Mouse (Mus musculus) kidney, embryonic 15.5 days (tissue): ENCODE measurements around the gene Etl4. TPM values are rescaled to one million over a fixed set of nuclear protein-coding genes. Genes with fewer than 3 reads are reported as not detected.

ENCODE experiments used
- ATAC-seq: fragments of 200-750 bp; cut with Nextera tagmentation; replicated peaks from 2 replicates; pipeline ENCODE4 v1.8.0; 2017; ENCODE audit warnings: moderate TSS enrichment; ENCODE audit not compliant: low FRiP score
- H3K27ac ChIP-seq: fragments of 300-500 bp; sonication (generic); 2 replicates; pipeline ENCODE4 v1.5.1; 2015; ENCODE audit warnings: mild to moderate bottlenecking, inconsistent platforms
- H3K27me3 ChIP-seq: fragments of 300-500 bp; sonication (generic); 2 replicates; pipeline ENCODE4 v1.6.1; 2015; ENCODE audit warnings: inconsistent platforms
- H3K36me3 ChIP-seq: fragments of 300-500 bp; sonication (generic); 2 replicates; pipeline ENCODE4 v1.6.1; 2015; ENCODE audit warnings: inconsistent platforms
- H3K4me1 ChIP-seq: fragments of 300-500 bp; sonication (generic); 2 replicates; pipeline ENCODE4 v1.6.1; 2015; ENCODE audit warnings: inconsistent platforms
- H3K4me2 ChIP-seq: fragments of 300-500 bp; sonication (generic); 2 replicates; pipeline ENCODE4 v1.6.1; 2015; ENCODE audit warnings: moderate library complexity, mild to moderate bottlenecking, inconsistent platforms
- H3K4me3 ChIP-seq: fragments of 300-500 bp; sonication (generic); replicated peaks from 2 replicates; pipeline ENCODE4 v1.5.1; 2015; ENCODE audit warnings: mild to moderate bottlenecking, inconsistent platforms
- H3K9ac ChIP-seq: fragments of 300-500 bp; sonication (generic); 2 replicates; pipeline ENCODE4 v1.6.1; 2015; ENCODE audit warnings: mild to moderate bottlenecking, inconsistent platforms
- H3K9me3 ChIP-seq: fragments of 300-500 bp; sonication (generic); replicated peaks from 2 replicates; pipeline ENCODE4 v1.6.1; 2016; ENCODE audit warnings: inconsistent platforms
- WGBS: fragments of 180-500 bp; shearing (Covaris S2); methylation state at CpG from one replicate; pipeline ENCODE4 v1.1.7; 2015; ENCODE audit warnings: mixed read lengths; 5-methylcytosine and 5-hydroxymethylcytosine counted together
- polyA plus RNA-seq: library from polyadenylated mRNA; unstranded; fragments of >200 nt; fragmentation: Nextera tagmentation; extraction: Ambion mirVana; gene quantifications from 2 replicates; pipeline ENCODE4 v1.2.1, GENCODE M21; 2015

Gene Etl4
- polyA plus RNA-seq, 1 experiment from 2014 or later = 63.2 TPM

DNA sequence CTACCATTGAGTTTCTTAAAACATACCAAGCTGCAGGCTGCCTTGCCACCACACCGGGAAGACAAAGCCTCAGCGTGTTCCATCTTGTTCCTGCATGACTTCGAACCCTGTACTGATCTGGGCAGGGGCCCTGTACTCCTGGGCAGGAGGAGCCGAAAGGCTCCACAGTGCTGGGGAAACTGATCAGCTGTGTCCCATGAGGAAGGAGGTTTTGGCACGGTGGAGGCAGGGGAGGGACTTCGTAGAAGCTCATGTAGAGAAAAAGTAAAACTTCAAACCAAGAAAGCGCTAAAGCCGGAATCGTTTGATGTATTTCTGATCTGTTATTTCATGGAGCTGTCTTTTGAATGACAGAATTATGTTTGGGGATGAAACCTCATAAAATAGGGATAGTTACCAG is 651.0 kb downstream of the Etl4 start:
- 90% methylated on average over 9 of the region's 9 CpGs for WGBS
- H3K4me3 ChIP-seq = no peak overlapping the region
- H3K27me3 ChIP-seq = no peaks in the 10 kb centered on the region
- H3K4me1 ChIP-seq = peaks cover 32% of the 10 kb centered on the region
- no peak for ATAC-seq
- H3K4me2 ChIP-seq = no peak overlapping the region
- no peaks in the 10 kb centered on the region for H3K9me3 ChIP-seq
- no peak overlapping the region for H3K27ac ChIP-seq
- peaks cover 10% of the 10 kb centered on the region; the same call in 1 of the 2 replicates for H3K36me3 ChIP-seq
- H3K9ac ChIP-seq = no peak overlapping the region

DNA sequence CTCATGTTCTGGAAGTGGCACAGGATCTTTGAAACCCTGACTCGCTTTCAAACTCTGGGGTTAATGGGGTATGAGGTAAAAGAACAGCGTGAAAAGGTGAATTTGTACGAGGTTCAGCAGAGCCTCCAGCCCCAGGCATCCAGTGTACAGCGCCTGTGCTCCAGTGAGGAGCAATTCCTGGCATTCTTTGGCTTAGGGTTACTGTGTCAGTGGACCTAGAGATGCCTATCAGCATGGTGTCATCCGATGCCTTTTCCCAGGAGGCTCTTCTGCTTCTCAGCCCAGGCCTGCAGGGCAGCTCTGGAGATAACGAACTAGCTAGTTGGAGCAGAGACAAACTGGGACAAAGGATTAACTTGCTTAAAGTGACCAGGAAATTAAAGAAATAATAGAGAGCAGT is 653.5 kb downstream of the Etl4 start:
- Histone ChIP-seq H3K4me3 (no peak overlapping the region), H3K27me3 (no peaks in the 10 kb centered on the region), H3K4me1 (peaks cover 32% of the 10 kb centered on the region), H3K9ac (no peak overlapping the region), H3K36me3 (peaks cover 10% of the 10 kb centered on the region; the same call in 1 of the 2 replicates), H3K27ac (peak overlapping the region; percentile 64; the same call in 1 of the 2 replicates), H3K4me2 (no peak overlapping the region), H3K9me3 (no peaks in the 10 kb centered on the region)
- ATAC-seq = peak; percentile 79
- 21% methylated on average over 6 of the region's 6 CpGs for WGBS

- H3K9me3 ChIP-seq = no peaks in the 10 kb centered on the region
- WGBS = 83% methylated on average over 1 of the region's 1 CpGs
- no peak for ATAC-seq
- H3K4me3 ChIP-seq = no peak overlapping the region
- no peak overlapping the region for H3K9ac ChIP-seq
- H3K27me3 ChIP-seq = no peaks in the 10 kb centered on the region
- H3K36me3 ChIP-seq = peaks cover 5% of the 10 kb centered on the region; the same call in 1 of the 2 replicates
- H3K27ac ChIP-seq = no peak overlapping the region
- H3K4me1 ChIP-seq = peaks cover 6% of the 10 kb centered on the region; the same call in 1 of the 2 replicates
- H3K4me2 ChIP-seq = no peak overlapping the region
Measured at GRCm38 (mm10) chr2:20568456-20568855, 658.9 kb downstream of the Etl4 start.

GRCm38 (mm10) chr2:20571940-20572339 is 662.4 kb downstream of the Etl4 start:
- no peak overlapping the region for H3K27ac ChIP-seq
- H3K9me3 ChIP-seq = no peaks in the 10 kb centered on the region
- no peak overlapping the region for H3K4me2 ChIP-seq
- H3K4me1 ChIP-seq = 0 out of 2 replicates have a peak, but pooled peaks cover 5% of the 10 kb centered on the region
- no peak overlapping the region for H3K9ac ChIP-seq
- no peak overlapping the region for H3K4me3 ChIP-seq
- peaks cover 9% of the 10 kb centered on the region; the same call in 1 of the 2 replicates for H3K36me3 ChIP-seq
- ATAC-seq = no peak
- H3K27me3 ChIP-seq = no peaks in the 10 kb centered on the region
- 76% methylated on average over 1 of the region's 1 CpGs for WGBS

GRCm38 (mm10) chr2:20580331-20580730 is 670.8 kb downstream of the Etl4 start:
- no peak overlapping the region for H3K4me2 ChIP-seq
- H3K27me3 ChIP-seq = no peaks in the 10 kb centered on the region
- H3K9me3 ChIP-seq = no peaks in the 10 kb centered on the region
- no peak overlapping the region for H3K27ac ChIP-seq
- WGBS = 74% methylated on average over 3 of the region's 3 CpGs
- no peak for ATAC-seq
- H3K4me3 ChIP-seq = no peak overlapping the region
- H3K4me1 ChIP-seq = no peaks in the 10 kb centered on the region
- H3K36me3 ChIP-seq = peaks cover 11% of the 10 kb centered on the region; the same call in 1 of the 2 replicates
- H3K9ac ChIP-seq = no peak overlapping the region

GRCm38 (mm10) chr2:20583032-20583431 is 673.5 kb downstream of the Etl4 start:
- peaks cover 7% of the 10 kb centered on the region; the same call in 1 of the 2 replicates for H3K36me3 ChIP-seq
- H3K27me3 ChIP-seq = no peaks in the 10 kb centered on the region
- no peak overlapping the region for H3K4me3 ChIP-seq
- H3K4me1 ChIP-seq = no peaks in the 10 kb centered on the region
- H3K9me3 ChIP-seq = no peaks in the 10 kb centered on the region
- no peak overlapping the region for H3K27ac ChIP-seq
- no peak overlapping the region for H3K4me2 ChIP-seq
- no peak overlapping the region for H3K9ac ChIP-seq
- ATAC-seq = no peak

DNA sequence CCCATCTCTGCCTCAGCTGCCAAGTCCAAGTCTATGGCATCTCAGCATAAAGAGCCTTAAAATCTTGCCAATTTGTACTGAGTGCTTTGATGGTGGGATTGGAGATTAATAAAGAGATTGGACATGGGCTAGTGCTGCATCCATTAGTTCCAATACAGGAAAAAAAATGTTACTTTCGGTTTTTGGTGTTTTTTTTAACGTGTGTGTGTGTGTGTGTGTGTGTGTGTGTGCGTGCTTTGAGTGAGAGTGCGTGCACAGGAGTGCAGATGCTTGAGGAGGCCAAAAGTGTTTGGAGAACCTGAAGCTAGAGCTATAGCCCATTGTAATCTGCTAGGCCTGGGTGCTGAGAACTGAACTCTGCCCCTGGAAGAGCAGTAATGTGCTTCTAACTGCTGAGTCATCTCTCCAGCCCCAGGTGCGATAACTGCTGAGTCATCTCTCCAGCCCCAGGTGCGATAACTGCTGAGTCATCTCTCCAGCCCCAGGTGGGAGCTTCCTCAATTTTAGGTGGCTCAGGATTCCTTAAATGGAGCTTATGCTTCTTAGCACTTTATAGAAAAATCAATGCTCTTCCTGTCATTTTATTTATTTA is 674.1 kb downstream of the Etl4 start:
- Histone ChIP-seq H3K27me3 (no peaks in the 10 kb centered on the region), H3K36me3 (peaks cover 7% of the 10 kb centered on the region; the same call in 1 of the 2 replicates), H3K4me3 (no peak overlapping the region), H3K4me1 (no peaks in the 10 kb centered on the region), H3K27ac (no peak overlapping the region), H3K9ac (no peak overlapping the region), H3K4me2 (no peak overlapping the region), H3K9me3 (no peaks in the 10 kb centered on the region)
- no peak for ATAC-seq
- 88% methylated on average over 6 of the region's 6 CpGs for WGBS

GRCm38 (mm10) chr2:20587913-20588312 is 678.3 kb downstream of the Etl4 start:
- H3K9me3 ChIP-seq = no peaks in the 10 kb centered on the region
- H3K27me3 ChIP-seq = no peaks in the 10 kb centered on the region
- no peak for ATAC-seq
- no peak overlapping the region for H3K4me3 ChIP-seq
- no peaks in the 10 kb centered on the region for H3K4me1 ChIP-seq
- H3K4me2 ChIP-seq = no peak overlapping the region
- WGBS = 93% methylated on average over 2 of the region's 2 CpGs
- H3K9ac ChIP-seq = no peak overlapping the region
- no peak overlapping the region for H3K27ac ChIP-seq
- peaks cover 9% of the 10 kb centered on the region; the same call in 1 of the 2 replicates for H3K36me3 ChIP-seq

- no peak for ATAC-seq
- no peaks in the 10 kb centered on the region for H3K27me3 ChIP-seq
- no peak overlapping the region for H3K27ac ChIP-seq
- no peaks in the 10 kb centered on the region for H3K9me3 ChIP-seq
- no peak overlapping the region for H3K9ac ChIP-seq
- peaks cover 9% of the 10 kb centered on the region; the same call in 1 of the 2 replicates for H3K36me3 ChIP-seq
- no peak overlapping the region for H3K4me2 ChIP-seq
- no peak overlapping the region for H3K4me3 ChIP-seq
- no peaks in the 10 kb centered on the region for H3K4me1 ChIP-seq
Measured at GRCm38 (mm10) chr2:20588631-20589030, 679.1 kb downstream of the Etl4 start.

GRCm38 (mm10) chr2:20594129-20594528 is 684.5 kb downstream of the Etl4 start:
- no peak for ATAC-seq
- no peaks in the 10 kb centered on the region for H3K27me3 ChIP-seq
- no peak overlapping the region for H3K4me2 ChIP-seq
- H3K9ac ChIP-seq = no peak overlapping the region
- H3K36me3 ChIP-seq = 0 out of 2 replicates have a peak, but pooled peaks cover 3% of the 10 kb centered on the region
- H3K4me3 ChIP-seq = no peak overlapping the region
- H3K9me3 ChIP-seq = no peaks in the 10 kb centered on the region
- H3K27ac ChIP-seq = no peak overlapping the region
- WGBS = 74% methylated on average over 2 of the region's 2 CpGs
- peaks cover 3% of the 10 kb centered on the region for H3K4me1 ChIP-seq

GRCm38 (mm10) chr2:20595000-20595399 is 685.4 kb downstream of the Etl4 start:
- Histone ChIP-seq H3K4me2 (no peak overlapping the region), H3K27me3 (no peaks in the 10 kb centered on the region), H3K9ac (no peak overlapping the region), H3K9me3 (no peaks in the 10 kb centered on the region), H3K36me3 (0 out of 2 replicates have a peak, but pooled peaks cover 3% of the 10 kb centered on the region), H3K27ac (no peak overlapping the region), H3K4me3 (no peak overlapping the region), H3K4me1 (peaks cover 3% of the 10 kb centered on the region)
- ATAC-seq = no peak
- WGBS = 95% methylated on average over 3 of the region's 3 CpGs

GRCm38 (mm10) chr2:20596558-20596957 is 687.0 kb downstream of the Etl4 start:
- no peaks in the 10 kb centered on the region for H3K36me3 ChIP-seq
- ATAC-seq = no peak
- 95% methylated on average over 3 of the region's 3 CpGs for WGBS
- no peak overlapping the region for H3K4me2 ChIP-seq
- no peak overlapping the region for H3K9ac ChIP-seq
- H3K9me3 ChIP-seq = no peaks in the 10 kb centered on the region
- H3K4me3 ChIP-seq = no peak overlapping the region
- peaks cover 3% of the 10 kb centered on the region for H3K4me1 ChIP-seq
- no peaks in the 10 kb centered on the region for H3K27me3 ChIP-seq
- no peak overlapping the region for H3K27ac ChIP-seq

DNA sequence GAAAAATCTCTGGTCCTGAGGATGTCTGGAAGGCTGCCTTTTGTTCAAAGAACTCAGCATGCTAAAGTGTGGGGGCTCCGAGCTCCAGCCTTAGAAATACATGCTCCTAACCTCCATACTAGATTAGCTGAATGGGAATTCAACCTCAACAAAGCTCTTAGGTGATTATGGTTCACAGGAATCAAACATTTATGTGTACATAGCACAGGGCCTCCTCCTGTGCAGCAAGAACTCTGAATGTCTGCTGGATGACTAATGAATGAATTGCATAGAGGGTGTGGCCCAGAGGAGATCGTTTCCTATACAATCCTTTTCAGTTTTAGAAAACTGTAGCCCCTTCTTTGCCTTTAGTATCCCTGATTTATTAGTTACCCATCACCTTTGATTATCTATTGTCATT is 687.6 kb downstream of the Etl4 start:
- H3K9ac ChIP-seq = no peak overlapping the region
- H3K4me2 ChIP-seq = no peak overlapping the region
- H3K4me1 ChIP-seq = peaks cover 3% of the 10 kb centered on the region
- no peak overlapping the region for H3K27ac ChIP-seq
- H3K36me3 ChIP-seq = no peaks in the 10 kb centered on the region
- ATAC-seq = no peak
- H3K9me3 ChIP-seq = no peaks in the 10 kb centered on the region
- 74% methylated on average over 2 of the region's 2 CpGs for WGBS
- H3K27me3 ChIP-seq = no peaks in the 10 kb centered on the region
- no peak overlapping the region for H3K4me3 ChIP-seq
